Comparison of ENCODE assay signal across 8 mouse cellular contexts in the genomic region with DNA sequence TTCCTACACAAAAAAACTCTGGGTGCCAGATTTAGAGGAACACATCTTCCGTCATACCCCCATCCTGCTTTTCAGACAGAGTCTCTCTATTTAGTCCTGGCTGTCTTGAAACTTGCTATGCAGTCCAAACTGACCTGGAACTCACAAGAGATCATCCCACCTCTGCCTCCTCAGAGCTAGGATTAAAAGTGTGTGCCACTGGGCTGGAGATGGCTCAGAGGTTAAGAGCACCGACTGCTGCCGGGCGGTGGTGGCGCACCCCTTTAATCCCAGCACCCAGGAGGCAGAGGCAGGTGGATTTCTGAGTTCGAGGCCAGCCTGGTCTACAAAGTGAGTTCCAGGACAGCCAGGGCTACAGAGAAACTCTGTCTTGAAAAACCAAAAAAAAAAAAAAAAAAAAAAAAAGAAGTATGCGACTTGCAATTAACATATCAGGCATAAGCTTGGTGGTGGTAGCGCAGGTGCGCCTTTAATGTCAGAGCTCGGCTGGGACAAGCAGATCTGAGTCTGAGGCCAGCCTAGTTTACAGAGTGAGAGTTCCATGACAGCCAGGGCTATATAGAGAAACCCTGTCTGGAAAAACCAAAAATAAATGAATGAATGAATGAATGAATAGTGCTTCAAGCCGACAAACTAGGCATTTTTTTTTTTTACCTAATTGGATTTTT. TPM values are rescaled to one million over a fixed set of nuclear protein-coding genes. Genes with fewer than 3 reads are reported as not detected.
DNase-seq lines count a peak whose midpoint lies in the region; ATAC-seq and TF ChIP-seq lines count a peak whose summit lies in the region.

No protein-coding gene starts in this region.

- 33% methylated on average over 11 of the region's 11 CpGs for WGBS in limb, embryonic 11.5 days

- H3K4me1 ChIP-seq in testis, adult 2 months (ENCODE audit: control insufficient read depth, insufficient read depth, low read length): peaks cover 2% of the 10 kb centered on the region; the same call in 1 of the 2 replicates
- H3K4me1 ChIP-seq in limb, embryonic 11.5 days (ENCODE audit: control insufficient read depth, insufficient read depth, low read length): 0 out of 2 replicates have a peak, but pooled peaks cover 4% of the 10 kb centered on the region

- no peak for TF ChIP-seq POLR2A in testis, adult 2 months (IDR thresholded peaks at IDR 0.05; ENCODE audit: control insufficient read depth, low read depth, low read length)

- H3K9me3 ChIP-seq in limb, embryonic 11.5 days (ENCODE audit: control insufficient read depth, low read length): no peaks in the 10 kb centered on the region

- peaks cover under 1% of the 10 kb centered on the region for H3K36me3 ChIP-seq in testis, adult 2 months (ENCODE audit: control insufficient read depth, insufficient read depth, low read length)
- peaks cover 3% of the 10 kb centered on the region; the same call in 1 of the 2 replicates for H3K36me3 ChIP-seq in limb, embryonic 11.5 days (ENCODE audit: control insufficient read depth, insufficient read depth, low read length)

- H3K27me3 ChIP-seq in testis, adult 2 months (ENCODE audit: control insufficient read depth, insufficient read depth, low read length): no peaks in the 10 kb centered on the region
- no peaks in the 10 kb centered on the region for H3K27me3 ChIP-seq in limb, embryonic 11.5 days (ENCODE audit: control insufficient read depth, insufficient read depth, low read length)

- DNase-seq in adrenal gland, adult 2 months: peak; percentile 8
- no peak for DNase-seq in adrenal gland, postnatal 36 days
- no peak for DNase-seq in testis, postnatal 14 days (ENCODE audit: low spot score)
- no peak for DNase-seq in limb, embryonic 11.5 days (ENCODE audit: low spot score)
- peak; percentile 12 for DNase-seq in retina, postnatal 1 day
- DNase-seq in urinary bladder, adult 2 months (ENCODE audit: low spot score): no peak

- peak overlapping the region; percentile 91 for H3K9ac ChIP-seq in limb, embryonic 11.5 days (ENCODE audit: low read length)

- peak overlapping the region; percentile 77 for H3K4me2 ChIP-seq in limb, embryonic 11.5 days (ENCODE audit: low read depth, severe bottlenecking)

- no peak overlapping the region for H3K27ac ChIP-seq in testis, adult 2 months (ENCODE audit: control insufficient read depth, insufficient read depth, low read depth, low read length)
- H3K27ac ChIP-seq in limb, embryonic 11.5 days (replicated peaks; ENCODE audit: low read depth, low read length): no peak overlapping the region

- ATAC-seq in limb, embryonic 11.5 days (ENCODE audit: insufficient number of reproducible peaks, low FRiP score, low TSS enrichment, low read depth): no peak
- no peak for ATAC-seq in monocyte, adult 5-6 weeks (replicated peaks; ENCODE audit: insufficient number of reproducible peaks, low FRiP score, low TSS enrichment, poor library complexity, severe bottlenecking)

- no peak for TF ChIP-seq CTCF in testis, adult 2 months (IDR thresholded peaks at IDR 0.05; ENCODE audit: control insufficient read depth, insufficient read depth, insufficient replicate concordance, low read depth, low read length)

- H3K4me3 ChIP-seq in testis, adult 2 months (ENCODE audit: control insufficient read depth, low read depth, low read length): peak overlapping the region; percentile 97
- peak overlapping the region; percentile 91 for H3K4me3 ChIP-seq in limb, embryonic 11.5 days (ENCODE audit: low read depth, low read length)

RNA-seq across cellular contexts. Expression of gene Pspc1, which starts 1.4 kb away (rescaled TPM):
- total RNA-seq in adrenal gland, adult 2 months (2021): 10 to 100 TPM; 26.4 to 28.6 TPM
- polyA plus RNA-seq in adrenal gland, adult 2 months (2012; rRNA removed): 3.5 and 3.7 TPM in 2 replicates
- 10 to 100 TPM; 27.4 to 31.8 TPM for total RNA-seq in adrenal gland, postnatal 36 days (2021)
- polyA plus RNA-seq in testis, adult 2 months (2012; rRNA removed): 16.5 and 17.9 TPM in 2 replicates
- polyA plus RNA-seq in limb, embryonic 11.5 days (2014; fragmentation: Nextera tagmentation; extraction: Ambion mirVana): 54.0 and 57.4 TPM in 2 replicates
- polyA plus RNA-seq in urinary bladder, adult 2 months (2012; rRNA removed): 15.6 and 19.8 TPM in 2 replicates
- total RNA-seq in monocyte, adult 5-6 weeks (2017): 62.4 to 138 TPM (median 119 TPM) in 3 replicates

RNA-seq across cellular contexts. Expression of gene Zmym5, which starts 34.8 kb away (rescaled TPM):
- total RNA-seq in adrenal gland, adult 2 months (2021): 10 to 100 TPM; 30.1 to 34.9 TPM
- 1.4 and 1.6 TPM in 2 replicates for polyA plus RNA-seq in adrenal gland, adult 2 months (2012; rRNA removed)
- 10 to 100 TPM; 29.7 to 33.9 TPM for total RNA-seq in adrenal gland, postnatal 36 days (2021)
- 6.8 and 7.9 TPM in 2 replicates for polyA plus RNA-seq in testis, adult 2 months (2012; rRNA removed)
- 23.9 and 26.6 TPM in 2 replicates for polyA plus RNA-seq in limb, embryonic 11.5 days (2014; fragmentation: Nextera tagmentation; extraction: Ambion mirVana)
- 37.0 and 38.2 TPM in 2 replicates for polyA plus RNA-seq in urinary bladder, adult 2 months (2012; rRNA removed)
- 36.4 to 50.8 TPM (median 44.7 TPM) in 3 replicates for total RNA-seq in monocyte, adult 5-6 weeks (2017)

Comparison
In these comparisons a context has a peak if more than half of its experiments do, and no peak if none do; other contexts are left out.
1. DNase-seq: peak in adrenal gland, adult 2 months (single experiment) and retina, postnatal 1 day (single experiment); none in adrenal gland, postnatal 36 days (0 of 2), testis, postnatal 14 days (single experiment), limb, embryonic 11.5 days (single experiment) and urinary bladder, adult 2 months (single experiment).